Mouse (Mus musculus): ENCODE measurements around the gene Lman2. TPM values are rescaled to one million over a fixed set of nuclear protein-coding genes. Genes with fewer than 3 reads are reported as not detected.

Gene Lman2
- polyA plus RNA-seq (2015; fragmentation: Nextera tagmentation; extraction: Ambion mirVana) = 57.9 and 62.4 TPM in 2 replicates

DNA sequence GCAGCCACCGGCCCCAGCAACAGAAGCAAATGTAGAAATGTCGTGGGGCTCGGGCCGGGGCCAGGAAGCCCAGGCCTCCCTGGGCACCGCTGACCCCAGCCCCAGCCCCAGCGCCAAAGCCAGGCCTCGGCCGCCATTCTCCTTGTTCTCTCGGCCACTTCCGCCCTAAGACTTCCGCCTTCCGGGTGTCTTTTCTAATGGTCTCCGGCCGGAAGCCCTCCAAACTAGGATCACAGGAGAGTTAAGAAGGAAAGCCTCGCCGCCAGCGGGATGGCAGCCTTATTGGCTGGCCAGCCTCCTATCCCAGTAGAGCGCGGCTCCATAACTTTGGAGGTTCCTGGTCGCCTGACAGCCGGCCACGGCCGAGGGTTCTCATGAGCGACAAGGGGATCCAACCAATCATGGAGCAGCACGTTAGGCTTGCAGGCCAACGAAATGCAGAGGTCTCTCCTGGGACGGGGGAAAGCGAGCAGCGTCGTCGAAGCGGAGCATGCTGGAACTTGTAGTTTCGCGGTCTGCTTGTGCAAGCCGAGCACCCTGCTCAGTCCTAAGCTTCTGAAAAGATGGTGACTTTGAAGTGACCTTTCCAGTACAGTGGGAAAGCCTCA, at the start of gene Lman2:
Gene Lman2, minus strand, starts transcription at position 331 of the 608 bp plus-strand sequence.

DNA sequence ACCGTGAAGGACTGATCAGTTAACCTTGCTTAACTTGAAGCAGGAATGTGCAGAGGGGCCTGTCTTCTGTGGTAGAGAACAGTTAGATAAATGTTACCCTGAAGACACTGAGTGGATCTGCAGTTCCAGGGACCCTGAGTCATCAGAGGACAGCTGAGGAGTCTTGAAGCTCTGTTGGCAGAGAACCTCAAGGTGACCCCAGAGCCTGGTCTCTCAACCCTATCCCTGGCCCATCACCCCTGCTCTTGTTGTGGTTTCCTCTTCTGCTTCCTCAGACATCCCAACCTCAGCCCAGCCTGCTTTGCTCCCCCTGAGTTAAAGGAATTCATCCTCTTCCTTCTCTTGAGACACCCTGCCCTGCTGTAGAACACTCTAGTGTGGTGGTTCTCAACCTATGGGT, 35.5 kb upstream of the Lman2 start, which contains the start of gene Slc34a1:
Gene Slc34a1, plus strand, starts transcription at position 100 of the 400 bp plus-strand sequence.

DNA sequence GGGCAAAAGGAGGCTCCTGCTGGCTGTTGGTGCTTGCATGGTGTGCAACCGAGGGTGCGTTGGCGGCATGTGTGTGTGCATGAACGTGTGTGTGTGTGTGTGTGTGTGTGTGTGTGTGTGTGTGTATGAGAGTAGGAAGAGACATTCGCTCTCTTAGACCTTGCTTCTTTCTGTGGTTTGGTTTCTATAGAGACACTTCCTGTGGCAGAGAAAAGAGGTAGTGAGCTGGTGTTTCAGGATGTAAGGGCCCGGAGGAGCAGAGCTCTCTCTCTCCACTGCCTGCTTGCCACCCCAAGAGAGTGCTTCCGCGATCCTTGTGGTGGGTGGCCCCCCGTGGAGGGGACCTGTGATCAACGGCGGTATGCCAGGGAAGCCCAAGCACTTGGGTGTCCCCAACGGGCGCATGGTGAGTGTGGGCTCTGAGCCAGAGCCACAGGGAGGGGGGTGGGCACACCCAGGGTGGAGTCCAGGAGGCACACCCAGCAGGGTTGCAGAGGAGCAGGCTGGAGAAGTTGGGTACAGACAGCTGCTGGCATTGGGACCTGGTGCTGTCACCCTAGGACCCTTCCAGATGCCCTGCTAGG, 7.0 kb upstream of the Lman2 start, which contains the start of gene Rgs14:
Gene Rgs14, plus strand, starts transcription at position 202 of the 584 bp plus-strand sequence.

DNA sequence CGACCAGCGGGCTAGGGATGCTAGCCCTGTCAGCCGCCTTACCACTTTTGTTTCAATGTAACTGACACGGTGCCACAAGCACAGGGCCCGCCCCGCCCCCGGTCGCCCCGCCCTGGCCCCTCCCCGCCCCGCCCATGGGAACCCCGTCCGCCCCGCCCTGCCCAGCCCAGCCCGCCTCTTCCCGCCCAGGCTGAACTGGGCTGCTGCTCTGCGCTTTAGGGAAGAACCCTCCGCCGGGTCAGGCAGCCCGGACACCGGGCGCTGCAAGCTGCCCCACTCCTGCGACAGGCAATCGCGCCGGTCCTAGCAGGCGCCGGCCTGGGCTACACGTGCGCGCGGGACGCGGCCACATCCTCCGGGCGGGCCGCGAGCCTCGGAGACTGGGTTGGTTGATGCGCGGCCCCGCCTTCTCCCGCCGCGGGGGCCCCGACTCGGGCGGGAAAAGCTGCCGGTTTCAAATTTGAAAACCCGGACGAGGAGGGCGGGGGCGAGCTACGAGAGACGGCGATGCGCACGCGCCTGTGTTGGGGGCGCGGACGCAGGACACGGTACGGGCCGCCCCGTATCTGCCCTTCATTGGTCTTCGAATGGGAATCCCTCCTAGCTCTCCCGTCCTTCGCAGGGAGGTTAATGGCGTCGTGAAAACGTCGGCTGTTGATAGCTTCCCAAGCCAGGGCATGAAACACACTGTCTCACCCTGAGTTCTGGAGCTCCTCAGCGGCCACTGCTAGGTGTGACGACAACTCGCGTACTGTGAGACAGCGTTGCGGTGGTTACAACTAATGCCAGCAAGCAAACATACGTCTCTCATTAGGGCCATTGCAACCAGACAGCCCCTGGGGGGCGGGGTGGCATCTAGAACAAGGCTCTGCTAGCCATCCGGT, 32.7 kb downstream of the Lman2 start, which contains the start of gene Mxd3:
Gene Mxd3, minus strand, starts transcription at position 141 of the 884 bp plus-strand sequence.

DNA sequence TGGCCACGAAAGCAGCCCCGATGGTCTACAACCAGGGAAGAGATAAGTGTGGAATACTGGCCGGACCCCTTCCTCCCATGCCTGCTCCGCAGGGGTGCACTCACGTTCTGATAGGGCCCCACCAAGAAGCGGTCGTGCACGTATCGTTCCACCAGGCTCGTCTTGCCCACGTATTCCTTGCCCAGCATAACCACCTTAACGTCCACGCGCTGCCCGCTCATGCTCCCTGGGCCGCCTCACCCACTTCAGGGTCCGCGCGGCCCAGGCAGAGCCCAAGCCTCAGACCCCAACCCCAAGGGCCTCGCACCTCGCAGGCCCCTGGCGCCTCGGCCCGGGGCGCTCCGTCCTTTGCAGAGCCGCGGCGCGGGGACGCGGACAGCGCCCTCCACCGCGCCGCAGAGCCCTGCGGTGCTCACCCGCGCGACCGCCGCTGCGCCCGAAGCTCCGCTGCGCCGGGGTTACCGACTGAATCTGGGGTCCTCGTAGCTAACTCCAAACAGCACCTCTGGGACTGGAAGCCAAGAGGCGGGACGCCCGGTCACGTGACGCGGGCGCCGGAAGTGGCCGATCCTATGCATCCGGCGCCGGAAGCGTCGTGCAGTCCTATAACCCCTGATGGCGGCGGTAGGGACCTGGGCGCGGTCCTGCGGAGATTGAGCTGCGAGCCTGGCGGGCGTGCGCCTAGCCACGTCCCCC, 41.0 kb downstream of the Lman2 start, which contains the start of gene Rab24:
Gene Rab24, minus strand, starts transcription at position 513 of the 696 bp plus-strand sequence.

DNA sequence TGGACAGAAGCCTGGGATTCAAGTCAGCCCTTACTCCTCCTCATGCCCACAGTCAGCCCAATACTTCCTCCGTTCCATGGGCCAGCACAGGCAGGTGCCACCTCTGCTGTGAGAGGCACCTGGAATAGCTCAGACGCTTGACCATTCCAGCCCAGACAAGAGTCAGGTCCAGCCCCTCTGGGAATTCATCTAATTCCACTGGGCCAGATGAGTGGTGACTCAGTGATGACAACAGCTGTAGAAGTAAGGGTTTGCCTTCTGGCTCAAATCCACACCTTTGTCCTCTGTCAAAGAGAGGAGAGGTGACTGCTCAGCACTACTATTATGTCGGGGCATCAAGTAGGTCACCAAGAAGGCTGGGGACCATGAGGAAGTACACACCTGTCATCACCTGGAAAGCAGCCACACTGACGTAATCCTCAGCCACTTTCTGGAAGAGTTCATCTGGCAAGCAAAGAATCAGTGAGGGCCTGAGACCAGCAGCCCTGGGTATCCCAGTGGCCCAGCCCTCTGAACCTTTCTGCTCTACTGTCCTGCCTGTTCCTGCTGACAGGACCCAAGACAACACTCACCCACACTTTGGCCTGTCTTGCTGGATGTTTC, 42.6 kb downstream of the Lman2 start, which contains the start of gene Prelid1:
Gene Prelid1, plus strand, starts transcription at position 570 of the 603 bp plus-strand sequence.

Other genes starting within 250 kb of the Lman2 start
- gene Gm17617, start 229.2 kb downstream of the Lman2 start, polyA plus RNA-seq (2015; fragmentation: Nextera tagmentation; extraction: Ambion mirVana) = not detected in 2 replicates
- 0.28 and 0.54 TPM in 2 replicates for gene Fgfr4, start 210.1 kb downstream of the Lman2 start, polyA plus RNA-seq (2015; fragmentation: Nextera tagmentation; extraction: Ambion mirVana)
- 36.3 and 38.2 TPM in 2 replicates for gene Nsd1, start 153.0 kb downstream of the Lman2 start, polyA plus RNA-seq (2015; fragmentation: Nextera tagmentation; extraction: Ambion mirVana)
- gene Prelid1, start 42.3 kb downstream of the Lman2 start, polyA plus RNA-seq (2015; fragmentation: Nextera tagmentation; extraction: Ambion mirVana) = 381 and 386 TPM in 2 replicates
- 53.5 and 60.3 TPM in 2 replicates for gene Rab24, start 40.8 kb downstream of the Lman2 start, polyA plus RNA-seq (2015; fragmentation: Nextera tagmentation; extraction: Ambion mirVana)
- 8.5 and 9.3 TPM in 2 replicates for gene Mxd3, start 33.0 kb downstream of the Lman2 start, polyA plus RNA-seq (2015; fragmentation: Nextera tagmentation; extraction: Ambion mirVana)
- gene Rgs14, start 6.9 kb upstream of the Lman2 start, polyA plus RNA-seq (2015; fragmentation: Nextera tagmentation; extraction: Ambion mirVana) = 0.49 and 1.8 TPM in 2 replicates
- gene Slc34a1, start 35.4 kb upstream of the Lman2 start, polyA plus RNA-seq (2015; fragmentation: Nextera tagmentation; extraction: Ambion mirVana) = not detected in 2 replicates
- not detected in 2 replicates for gene Pfn3, start 52.4 kb upstream of the Lman2 start, polyA plus RNA-seq (2015; fragmentation: Nextera tagmentation; extraction: Ambion mirVana)
- gene F12, start 64.0 kb upstream of the Lman2 start, polyA plus RNA-seq (2015; fragmentation: Nextera tagmentation; extraction: Ambion mirVana) = 0.30 TPM in 1 of 2 replicates, not detected in the other
- gene Grk6, start 82.3 kb upstream of the Lman2 start, polyA plus RNA-seq (2015; fragmentation: Nextera tagmentation; extraction: Ambion mirVana) = 21.2 and 22.9 TPM in 2 replicates
- 0.42 TPM in 1 of 2 replicates, not detected in the other for gene Prr7, start 101.5 kb upstream of the Lman2 start, polyA plus RNA-seq (2015; fragmentation: Nextera tagmentation; extraction: Ambion mirVana)
- gene Dbn1, start 125.3 kb upstream of the Lman2 start, polyA plus RNA-seq (2015; fragmentation: Nextera tagmentation; extraction: Ambion mirVana) = 55.6 and 76.0 TPM in 2 replicates
- gene Pdlim7, start 150.9 kb upstream of the Lman2 start, polyA plus RNA-seq (2015; fragmentation: Nextera tagmentation; extraction: Ambion mirVana) = 767 and 826 TPM in 2 replicates
- gene Dok3, start 166.5 kb upstream of the Lman2 start, polyA plus RNA-seq (2015; fragmentation: Nextera tagmentation; extraction: Ambion mirVana) = 2.6 and 9.6 TPM in 2 replicates
- 23.4 and 27.9 TPM in 2 replicates for gene Ddx41, start 173.9 kb upstream of the Lman2 start, polyA plus RNA-seq (2015; fragmentation: Nextera tagmentation; extraction: Ambion mirVana)
- gene Fam193b, start 208.3 kb upstream of the Lman2 start, polyA plus RNA-seq (2015; fragmentation: Nextera tagmentation; extraction: Ambion mirVana) = 12.6 and 13.7 TPM in 2 replicates
- 104 and 125 TPM in 2 replicates for gene Tmed9, start 210.9 kb upstream of the Lman2 start, polyA plus RNA-seq (2015; fragmentation: Nextera tagmentation; extraction: Ambion mirVana)
- 18.9 and 19.7 TPM in 2 replicates for gene B4galt7, start 237.1 kb upstream of the Lman2 start, polyA plus RNA-seq (2015; fragmentation: Nextera tagmentation; extraction: Ambion mirVana)